Mouse (Mus musculus): ENCODE results near the gene Gm47841. TPM values are rescaled to one million over a fixed set of nuclear protein-coding genes. Genes with fewer than 3 reads are reported as not detected.

Gene Gm47841
- polyA plus RNA-seq, 1 experiment from 2014 or later = not detected

DNA sequence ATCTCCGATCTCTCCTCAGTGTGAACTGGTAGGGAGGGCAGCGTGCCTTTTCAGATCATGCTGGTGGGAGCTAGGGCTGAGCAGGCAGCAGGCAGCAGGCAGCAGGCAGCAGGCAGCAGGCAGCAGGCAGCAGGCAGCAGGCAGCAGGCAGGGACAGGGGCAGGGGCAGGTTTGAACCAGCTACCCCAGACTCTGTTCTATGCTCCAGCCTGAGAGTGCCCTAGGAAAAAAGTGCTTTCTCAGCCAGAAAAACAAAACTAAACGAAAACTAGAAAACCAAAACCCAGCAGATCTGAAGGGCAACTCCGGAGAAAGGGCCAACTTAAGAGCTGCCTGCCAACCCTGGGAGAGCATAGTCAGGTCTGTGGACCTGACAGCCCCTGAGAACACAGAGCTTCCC is 21.5 kb upstream of the Gm47841 start:
- no peak for ATAC-seq (ENCODE audit: low FRiP score)
- H3K36me3 ChIP-seq (ENCODE audit: control insufficient read depth, insufficient read depth, low read length) = no peaks in the 10 kb centered on the region
- peak overlapping the region; percentile 94 for H3K27ac ChIP-seq (ENCODE audit: low read depth, low read length)
- no peak overlapping the region for H3K4me2 ChIP-seq (replicated peaks; ENCODE audit: low read depth, low read length)
- no peak for DNase-seq (ENCODE audit: low spot score)
- H3K27me3 ChIP-seq (ENCODE audit: control insufficient read depth, insufficient read depth, low read length) = no peaks in the 10 kb centered on the region
- WGBS = 50% methylated on average over 4 of the region's 4 CpGs
- H3K9ac ChIP-seq (ENCODE audit: low read depth, low read length) = peak overlapping the region; percentile 17; the same call in 1 of the 2 replicates
- no peaks in the 10 kb centered on the region for H3K9me3 ChIP-seq (ENCODE audit: control insufficient read depth, low read length)
- H3K4me3 ChIP-seq (ENCODE audit: low read depth, low read length) = no peak overlapping the region
- peaks cover 53% of the 10 kb centered on the region for H3K4me1 ChIP-seq (replicated peaks; ENCODE audit: control insufficient read depth, insufficient read depth, low read length)

DNA sequence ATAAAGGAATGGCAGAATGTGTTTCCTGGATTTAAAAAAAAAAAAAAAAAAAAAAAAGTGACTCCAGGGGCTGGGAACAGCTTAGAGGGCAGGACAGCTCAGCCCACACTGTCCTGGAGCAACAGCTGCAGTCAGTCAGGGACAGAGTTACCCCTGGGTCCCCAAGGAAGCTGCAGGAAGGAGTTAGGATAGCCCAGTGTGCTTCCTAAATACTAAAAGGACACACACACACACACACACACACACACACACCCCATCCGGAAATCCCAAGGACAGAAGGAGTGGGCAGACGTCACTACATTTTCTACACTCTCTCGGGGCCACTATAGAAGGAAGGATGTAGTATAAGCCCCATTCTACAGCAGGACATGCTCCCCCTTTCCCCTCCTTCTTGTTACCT is 20.8 kb upstream of the Gm47841 start:
- no peak overlapping the region for H3K9ac ChIP-seq (ENCODE audit: low read depth, low read length)
- H3K4me2 ChIP-seq (replicated peaks; ENCODE audit: low read depth, low read length) = no peak overlapping the region
- ATAC-seq (ENCODE audit: low FRiP score) (no peak), DNase-seq (ENCODE audit: low spot score) (no peak)
- peak overlapping the region; percentile 94 for H3K27ac ChIP-seq (ENCODE audit: low read depth, low read length)
- H3K27me3 ChIP-seq (ENCODE audit: control insufficient read depth, insufficient read depth, low read length) = no peaks in the 10 kb centered on the region
- peaks cover 53% of the 10 kb centered on the region for H3K4me1 ChIP-seq (replicated peaks; ENCODE audit: control insufficient read depth, insufficient read depth, low read length)
- WGBS = 22% methylated on average over 3 of the region's 3 CpGs
- no peaks in the 10 kb centered on the region for H3K9me3 ChIP-seq (ENCODE audit: control insufficient read depth, low read length)
- H3K4me3 ChIP-seq (ENCODE audit: low read depth, low read length) = no peak overlapping the region
- no peaks in the 10 kb centered on the region for H3K36me3 ChIP-seq (ENCODE audit: control insufficient read depth, insufficient read depth, low read length)

DNA sequence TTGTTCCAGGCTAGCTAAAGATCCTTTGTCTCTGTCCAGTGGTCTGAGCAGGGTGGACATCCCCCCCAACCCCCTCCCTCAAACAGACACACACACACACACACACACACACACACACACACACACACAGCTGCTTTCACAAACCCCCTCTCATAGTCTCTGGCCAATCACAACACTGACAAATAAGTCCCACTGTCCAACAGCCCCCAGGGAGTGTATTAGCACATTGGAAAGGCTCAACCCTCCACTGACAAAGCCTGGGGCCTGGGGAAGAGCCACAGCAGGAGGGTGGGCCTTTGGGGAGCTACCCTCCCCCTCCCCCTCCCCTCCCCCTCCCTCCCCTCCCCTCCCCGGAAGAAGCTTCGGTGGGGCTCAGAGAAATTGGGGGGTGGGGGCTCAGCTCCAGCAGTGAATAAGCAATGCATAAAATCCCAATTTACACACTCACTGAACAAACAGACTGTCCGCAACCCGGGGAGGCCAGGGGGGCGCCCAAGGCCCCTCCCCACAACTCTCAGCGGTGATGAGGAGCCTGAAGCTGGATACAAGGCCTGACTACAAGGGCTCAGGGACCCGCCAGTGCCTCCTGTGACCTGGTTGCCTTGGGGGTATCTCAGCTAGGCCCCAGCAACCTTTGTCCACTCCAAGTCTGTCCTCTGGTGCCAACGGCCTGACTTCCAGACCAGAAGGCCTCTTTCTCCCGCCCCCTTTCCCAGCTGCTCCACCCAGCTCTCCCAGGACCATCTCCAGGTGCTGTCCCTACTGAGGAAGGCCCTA is 19.9 kb upstream of the Gm47841 start:
- Histone ChIP-seq H3K9ac (ENCODE audit: low read depth, low read length) (peak overlapping the region; percentile 15; the same call in 1 of the 2 replicates), H3K27ac (ENCODE audit: low read depth, low read length) (peak overlapping the region; percentile 94), H3K9me3 (ENCODE audit: control insufficient read depth, low read length) (no peaks in the 10 kb centered on the region), H3K27me3 (ENCODE audit: control insufficient read depth, insufficient read depth, low read length) (no peaks in the 10 kb centered on the region), H3K4me2 (replicated peaks; ENCODE audit: low read depth, low read length) (peak overlapping the region; percentile 19), H3K36me3 (ENCODE audit: control insufficient read depth, insufficient read depth, low read length) (no peaks in the 10 kb centered on the region), H3K4me1 (replicated peaks; ENCODE audit: control insufficient read depth, insufficient read depth, low read length) (peaks cover 54% of the 10 kb centered on the region), H3K4me3 (ENCODE audit: low read depth, low read length) (no peak overlapping the region)
- 6% methylated on average over 7 of the region's 9 CpGs for WGBS
- peak; percentile 85 for ATAC-seq (ENCODE audit: low FRiP score)
- DNase-seq (ENCODE audit: low spot score) = peak; percentile 72

DNA sequence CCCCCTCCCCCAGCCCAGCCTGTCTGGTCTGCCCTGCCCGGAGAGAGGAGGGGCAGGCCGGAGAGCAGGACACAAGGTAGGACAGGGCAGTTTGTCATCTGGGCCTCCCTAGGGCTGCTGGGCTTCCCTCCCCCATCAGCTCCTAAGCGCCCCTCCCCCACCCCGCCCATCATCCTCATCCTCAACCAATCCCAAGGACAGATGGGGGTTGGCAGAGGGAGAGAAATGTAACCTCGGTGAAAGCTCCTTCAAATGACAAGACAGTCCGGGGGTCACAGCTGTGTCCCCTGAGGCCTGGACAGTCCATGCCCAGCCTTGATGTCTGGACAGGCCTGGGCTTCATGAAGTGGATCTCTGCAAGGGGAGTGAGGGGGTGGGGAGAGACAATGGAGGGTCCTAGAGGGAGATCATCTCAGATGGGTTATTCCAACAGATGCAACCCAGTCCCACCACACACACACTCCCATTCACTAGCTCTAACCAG is 19.2 kb upstream of the Gm47841 start:
- DNase-seq (ENCODE audit: low spot score) (peak; percentile 77), ATAC-seq (ENCODE audit: low FRiP score) (peak; percentile 79)
- Histone ChIP-seq H3K27ac (ENCODE audit: low read depth, low read length) (peak overlapping the region; percentile 94), H3K4me3 (ENCODE audit: low read depth, low read length) (no peak overlapping the region), H3K9me3 (ENCODE audit: control insufficient read depth, low read length) (no peaks in the 10 kb centered on the region), H3K27me3 (ENCODE audit: control insufficient read depth, insufficient read depth, low read length) (no peaks in the 10 kb centered on the region), H3K36me3 (ENCODE audit: control insufficient read depth, insufficient read depth, low read length) (no peaks in the 10 kb centered on the region), H3K9ac (ENCODE audit: low read depth, low read length) (peak overlapping the region; percentile 15; the same call in 1 of the 2 replicates), H3K4me1 (replicated peaks; ENCODE audit: control insufficient read depth, insufficient read depth, low read length) (peaks cover 56% of the 10 kb centered on the region), H3K4me2 (replicated peaks; ENCODE audit: low read depth, low read length) (no peak overlapping the region; the same call in 1 of the 2 replicates)
- WGBS = 9% methylated on average over 5 of the region's 6 CpGs

DNA sequence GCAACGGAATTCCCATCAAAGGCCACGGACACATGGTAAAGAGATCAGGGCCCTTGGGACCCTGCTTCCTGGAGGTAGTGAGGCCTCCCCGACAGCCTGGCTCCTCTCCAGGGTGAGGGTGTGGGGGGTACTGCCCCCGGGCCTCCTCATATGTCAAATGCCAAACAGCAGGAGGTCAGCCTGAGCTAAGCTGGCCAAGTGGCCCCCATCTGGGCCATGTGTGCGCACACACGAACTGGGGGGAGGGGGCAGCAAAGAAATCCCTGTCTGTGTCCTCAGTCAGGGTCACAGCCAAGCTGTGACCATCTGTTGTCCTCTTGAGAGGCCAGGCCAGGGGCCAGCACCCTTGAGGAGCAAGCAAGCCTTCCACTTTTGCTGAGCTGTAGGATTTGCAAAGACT is 17.9 kb upstream of the Gm47841 start:
- Histone ChIP-seq H3K4me3 (ENCODE audit: low read depth, low read length) (no peak overlapping the region), H3K27me3 (ENCODE audit: control insufficient read depth, insufficient read depth, low read length) (no peaks in the 10 kb centered on the region), H3K36me3 (ENCODE audit: control insufficient read depth, insufficient read depth, low read length) (no peaks in the 10 kb centered on the region), H3K9ac (ENCODE audit: low read depth, low read length) (peak overlapping the region; percentile 17; the same call in 1 of the 2 replicates), H3K4me1 (replicated peaks; ENCODE audit: control insufficient read depth, insufficient read depth, low read length) (peaks cover 50% of the 10 kb centered on the region), H3K27ac (ENCODE audit: low read depth, low read length) (peak overlapping the region; percentile 94), H3K9me3 (ENCODE audit: control insufficient read depth, low read length) (no peaks in the 10 kb centered on the region), H3K4me2 (replicated peaks; ENCODE audit: low read depth, low read length) (no peak overlapping the region)
- DNase-seq (ENCODE audit: low spot score) (no peak), ATAC-seq (ENCODE audit: low FRiP score) (no peak)
- 9% methylated on average over 6 of the region's 6 CpGs for WGBS

DNA sequence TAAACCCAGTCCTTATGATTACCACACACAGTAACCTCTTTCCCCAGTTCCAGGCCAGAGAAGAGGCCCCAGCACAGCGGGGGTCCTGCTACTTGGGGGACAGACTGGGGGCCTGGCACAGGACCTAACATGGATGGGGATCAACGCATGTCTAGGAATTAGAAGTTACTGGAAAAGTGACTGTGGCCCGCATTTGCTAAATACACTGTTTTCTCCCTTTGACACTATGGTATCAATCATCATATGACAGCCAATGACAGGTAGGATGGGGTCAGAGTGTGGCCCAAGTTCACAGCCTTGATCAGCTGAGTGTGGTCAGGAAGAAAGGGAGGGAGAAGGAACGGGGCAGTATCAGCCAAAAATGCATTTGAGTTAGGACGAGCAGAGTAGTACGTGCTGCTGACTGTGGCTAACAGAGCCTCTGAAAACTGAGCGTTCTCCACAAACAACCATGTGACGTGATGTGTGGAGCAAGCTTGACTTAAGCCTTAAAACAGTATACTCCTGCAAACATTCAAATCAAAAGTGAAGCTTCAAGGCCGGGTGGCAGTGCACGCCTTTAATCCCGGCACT is 13.2 kb upstream of the Gm47841 start:
- no peaks in the 10 kb centered on the region for H3K36me3 ChIP-seq (ENCODE audit: control insufficient read depth, insufficient read depth, low read length)
- ATAC-seq (ENCODE audit: low FRiP score) (no peak; the same call in 1 of the 2 replicates), DNase-seq (ENCODE audit: low spot score) (no peak)
- H3K4me3 ChIP-seq (ENCODE audit: low read depth, low read length) = no peak overlapping the region
- peak overlapping the region; percentile 85 for H3K27ac ChIP-seq (ENCODE audit: low read depth, low read length)
- peaks cover 22% of the 10 kb centered on the region for H3K4me1 ChIP-seq (replicated peaks; ENCODE audit: control insufficient read depth, insufficient read depth, low read length)
- no peaks in the 10 kb centered on the region for H3K9me3 ChIP-seq (ENCODE audit: control insufficient read depth, low read length)
- no peak overlapping the region for H3K4me2 ChIP-seq (replicated peaks; ENCODE audit: low read depth, low read length)
- H3K9ac ChIP-seq (ENCODE audit: low read depth, low read length) = peak overlapping the region; percentile 28; the same call in 1 of the 2 replicates
- 33% methylated on average over 11 of the region's 11 CpGs for WGBS
- H3K27me3 ChIP-seq (ENCODE audit: control insufficient read depth, insufficient read depth, low read length) = no peaks in the 10 kb centered on the region

DNA sequence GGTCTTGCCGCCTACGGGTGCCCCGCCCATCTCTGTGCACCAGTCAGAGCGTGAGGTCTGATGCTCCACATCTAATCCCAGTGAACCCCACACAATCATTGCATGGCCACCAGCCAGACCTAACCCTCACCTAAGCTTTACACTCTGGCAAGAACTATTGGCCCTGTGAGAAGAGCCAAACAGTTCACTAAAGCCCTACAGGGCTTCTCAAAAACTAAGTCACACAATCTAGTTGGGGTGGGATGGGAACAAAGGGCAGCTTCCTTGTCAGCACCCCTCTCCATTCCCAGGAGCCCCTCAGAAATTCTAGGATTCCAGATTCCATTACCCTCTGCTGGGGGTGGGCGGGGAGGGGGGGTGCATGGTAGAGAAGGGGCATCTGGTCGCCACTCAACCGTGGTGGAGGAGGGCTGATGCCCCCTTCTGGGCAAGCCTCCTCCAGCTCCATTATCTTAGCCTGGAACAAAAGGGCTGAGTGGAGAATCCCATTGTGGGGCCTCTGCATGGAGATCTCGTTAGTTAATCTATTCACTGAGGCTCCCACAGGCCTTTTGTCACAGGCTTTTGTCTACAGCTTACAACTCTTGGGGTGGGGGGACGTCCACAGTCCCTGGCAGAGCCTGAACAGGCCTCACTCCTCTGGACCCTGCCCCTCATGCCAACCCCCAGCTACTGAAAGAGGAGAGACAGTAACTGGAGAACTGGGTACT is 12.5 kb upstream of the Gm47841 start:
- Histone ChIP-seq H3K27me3 (ENCODE audit: control insufficient read depth, insufficient read depth, low read length) (no peaks in the 10 kb centered on the region; the same call in none of the 2 replicates), H3K9ac (ENCODE audit: low read depth, low read length) (peak overlapping the region; percentile 28; the same call in 1 of the 2 replicates), H3K9me3 (ENCODE audit: control insufficient read depth, low read length) (no peaks in the 10 kb centered on the region), H3K4me3 (ENCODE audit: low read depth, low read length) (no peak overlapping the region), H3K4me2 (replicated peaks; ENCODE audit: low read depth, low read length) (no peak overlapping the region), H3K27ac (ENCODE audit: low read depth, low read length) (peak overlapping the region; percentile 85), H3K4me1 (replicated peaks; ENCODE audit: control insufficient read depth, insufficient read depth, low read length) (peaks cover 15% of the 10 kb centered on the region), H3K36me3 (ENCODE audit: control insufficient read depth, insufficient read depth, low read length) (no peaks in the 10 kb centered on the region)
- peak; percentile 65 for DNase-seq (ENCODE audit: low spot score)
- WGBS = 28% methylated on average over 9 of the region's 9 CpGs
- peak; percentile 77 for ATAC-seq (ENCODE audit: low FRiP score)

DNA sequence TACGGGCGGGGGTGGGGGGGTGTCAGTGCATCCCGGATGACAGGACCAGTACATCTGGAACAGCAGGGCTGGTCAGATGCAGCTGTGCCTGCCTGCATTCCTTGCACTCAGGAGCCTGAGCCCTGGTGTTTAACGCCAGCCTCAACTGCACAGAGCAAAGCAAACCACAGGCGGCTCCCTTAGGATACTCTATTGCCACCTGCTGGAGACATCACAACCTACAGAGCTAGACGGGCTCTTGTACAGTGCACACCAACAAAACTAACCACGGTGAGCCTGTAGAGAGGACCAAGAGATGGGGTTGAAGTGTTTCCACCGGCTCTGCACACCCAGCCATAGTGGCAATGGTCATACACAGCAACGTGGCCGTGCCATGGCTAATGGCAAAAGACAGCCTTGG is 9.0 kb upstream of the Gm47841 start:
- Histone ChIP-seq H3K4me1 (replicated peaks; ENCODE audit: control insufficient read depth, insufficient read depth, low read length) (peaks cover 39% of the 10 kb centered on the region), H3K27ac (ENCODE audit: low read depth, low read length) (no peak overlapping the region), H3K9me3 (ENCODE audit: control insufficient read depth, low read length) (no peaks in the 10 kb centered on the region), H3K9ac (ENCODE audit: low read depth, low read length) (no peak overlapping the region), H3K36me3 (ENCODE audit: control insufficient read depth, insufficient read depth, low read length) (peaks cover 3% of the 10 kb centered on the region; the same call in 1 of the 2 replicates), H3K4me3 (ENCODE audit: low read depth, low read length) (no peak overlapping the region), H3K27me3 (ENCODE audit: control insufficient read depth, insufficient read depth, low read length) (peaks cover 19% of the 10 kb centered on the region), H3K4me2 (replicated peaks; ENCODE audit: low read depth, low read length) (no peak overlapping the region)
- 37% methylated on average over 10 of the region's 10 CpGs for WGBS
- ATAC-seq (ENCODE audit: low FRiP score) (peak; percentile 45; the same call in 1 of the 2 replicates), DNase-seq (ENCODE audit: low spot score) (peak; percentile 80)
